Mouse (Mus musculus) right cerebral cortex, adult 2 months (tissue): ENCODE measurements around the gene Slamf9.

ENCODE experiments used
- DNase-seq, 2 experiments: peaks; one replicate each; pipeline ENCODE4 v3.0.0; 2021 to 2022; ENCODE audit warnings: low spot score in 2 of 2

Gene Slamf9

DNA sequence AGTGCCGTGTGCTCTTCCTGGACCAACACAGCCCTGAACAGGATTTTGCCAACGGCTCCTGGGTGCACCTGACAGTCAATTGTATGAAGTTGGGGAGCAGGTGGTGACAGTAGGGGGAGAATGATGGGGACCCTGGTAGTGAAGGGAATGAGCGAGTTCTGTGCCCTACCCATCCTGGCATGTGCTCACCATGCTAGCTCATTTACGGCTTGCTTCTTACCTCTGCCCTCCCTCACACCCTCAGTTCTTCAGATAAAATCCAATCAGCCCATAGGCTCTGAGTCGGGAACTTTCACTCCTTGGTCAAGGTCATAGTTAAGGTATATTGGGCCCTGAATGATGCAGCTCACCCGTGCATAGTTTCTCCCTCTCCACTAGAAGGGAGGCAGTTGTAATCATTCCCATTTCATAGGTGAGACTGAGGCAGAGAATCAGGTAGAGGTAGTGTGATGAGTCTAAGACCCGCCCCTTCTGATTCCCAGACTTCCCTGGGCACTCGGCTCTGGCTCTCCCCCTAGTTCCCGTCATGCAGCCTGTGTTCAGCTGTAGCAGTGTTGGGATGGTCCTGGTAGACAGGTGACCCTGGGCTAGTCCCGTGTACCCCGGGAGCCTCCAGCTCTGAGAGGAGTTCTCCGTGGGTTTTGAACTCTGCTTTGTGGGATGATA, 14.6 kb downstream of the Slamf9 start:
- DNase-seq, result no peak

DNA sequence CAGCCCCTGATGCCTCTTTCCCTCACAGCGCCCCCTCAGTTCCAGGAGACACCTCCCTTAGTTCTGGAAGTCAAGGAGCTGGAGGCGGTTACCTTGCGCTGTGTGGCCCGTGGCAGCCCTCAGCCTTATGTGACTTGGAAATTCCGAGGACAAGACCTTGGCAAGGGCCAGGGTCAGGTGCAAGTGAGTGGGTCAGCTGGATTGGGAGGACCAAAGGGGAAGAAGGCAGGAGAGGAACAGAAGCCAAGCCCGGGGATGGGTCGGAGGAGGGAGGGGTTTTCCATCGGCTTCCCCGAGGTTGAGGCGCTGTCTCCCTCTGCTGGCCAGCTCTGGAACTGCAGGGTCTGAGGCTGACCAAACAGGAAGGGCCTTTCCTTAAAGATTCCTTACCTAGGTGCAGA, 15.1 kb downstream of the Slamf9 start:
- DNase-seq, result peak; percentile 92 to 95

DNA sequence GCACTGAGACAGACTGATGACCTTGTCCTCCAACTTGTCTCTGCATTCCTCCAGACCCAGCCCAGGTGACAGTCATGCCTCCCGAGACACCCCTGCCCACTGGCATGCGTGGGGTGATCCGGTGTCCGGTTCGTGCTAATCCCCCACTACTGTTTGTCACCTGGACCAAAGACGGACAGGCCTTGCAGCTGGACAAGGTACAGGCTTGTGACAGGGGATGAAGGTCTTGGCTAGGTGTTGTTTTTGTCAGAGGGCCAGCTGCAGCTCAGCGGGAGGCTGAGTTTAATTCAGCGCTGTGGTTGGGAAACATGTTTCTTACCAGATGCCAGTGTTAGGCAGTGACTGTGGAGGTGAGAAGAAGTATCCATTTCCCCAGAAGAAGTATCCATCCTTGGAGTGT, 16.9 kb downstream of the Slamf9 start:
- no peak for DNase-seq

DNA sequence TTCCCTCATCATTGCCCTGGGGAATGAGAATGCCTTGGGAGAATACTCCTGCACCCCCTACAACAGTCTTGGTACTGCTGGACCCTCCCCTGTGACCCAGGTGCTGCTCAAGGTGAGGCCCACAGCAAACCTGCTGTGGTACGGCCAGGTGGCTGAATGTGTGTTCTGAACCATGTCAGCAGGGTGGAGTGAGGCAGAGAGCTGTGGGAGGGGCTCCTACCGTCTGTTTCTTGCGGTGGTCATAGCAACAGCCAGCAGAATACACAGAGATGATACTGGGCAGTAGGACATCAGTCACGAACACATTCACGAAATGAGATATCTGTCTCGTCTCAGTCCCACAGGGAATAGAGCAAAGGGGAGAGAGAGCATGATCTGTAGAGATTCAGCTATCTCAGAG, 18.4 kb downstream of the Slamf9 start:
- DNase-seq, result no peak

DNA sequence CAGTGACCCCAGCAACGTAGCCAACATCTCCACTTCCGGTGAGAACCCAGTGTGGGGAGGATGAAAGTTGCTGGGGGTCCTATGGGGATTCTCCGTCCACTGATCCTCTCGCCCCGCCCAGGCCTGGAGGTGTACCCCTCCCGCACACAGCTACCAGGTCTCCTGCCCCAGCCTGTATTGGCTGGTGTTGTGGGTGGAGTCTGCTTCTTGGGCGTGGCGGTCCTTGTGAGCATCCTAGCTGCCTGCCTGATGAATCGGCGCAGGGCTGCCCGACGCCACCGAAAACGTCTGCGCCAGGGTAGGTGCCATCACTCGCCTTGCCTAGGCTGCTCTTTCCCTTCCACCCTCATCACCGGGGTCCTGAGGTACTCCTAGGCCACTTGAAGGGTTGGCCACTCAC, 20.9 kb downstream of the Slamf9 start:
- DNase-seq, result no peak

DNA sequence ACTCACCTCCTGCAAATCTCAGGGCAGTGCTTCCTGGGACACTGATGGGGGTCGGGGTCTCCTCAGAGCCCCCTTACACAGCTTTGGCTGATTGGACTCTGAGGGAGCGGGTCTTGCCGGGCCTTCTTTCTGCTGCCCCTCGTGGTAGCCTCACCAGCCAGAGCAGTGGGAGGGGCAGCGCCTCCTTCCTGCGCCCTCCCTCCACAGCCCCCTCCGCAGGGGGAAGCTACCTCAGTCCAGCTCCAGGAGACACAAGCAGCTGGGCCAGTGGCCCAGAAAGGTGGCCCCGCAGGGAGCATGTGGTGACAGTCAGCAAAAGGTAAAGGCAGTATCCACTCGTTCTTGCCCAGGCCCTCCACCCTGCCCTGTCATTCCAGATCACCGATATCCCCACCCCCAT, 22.3 kb downstream of the Slamf9 start:
- no peak for DNase-seq

DNA sequence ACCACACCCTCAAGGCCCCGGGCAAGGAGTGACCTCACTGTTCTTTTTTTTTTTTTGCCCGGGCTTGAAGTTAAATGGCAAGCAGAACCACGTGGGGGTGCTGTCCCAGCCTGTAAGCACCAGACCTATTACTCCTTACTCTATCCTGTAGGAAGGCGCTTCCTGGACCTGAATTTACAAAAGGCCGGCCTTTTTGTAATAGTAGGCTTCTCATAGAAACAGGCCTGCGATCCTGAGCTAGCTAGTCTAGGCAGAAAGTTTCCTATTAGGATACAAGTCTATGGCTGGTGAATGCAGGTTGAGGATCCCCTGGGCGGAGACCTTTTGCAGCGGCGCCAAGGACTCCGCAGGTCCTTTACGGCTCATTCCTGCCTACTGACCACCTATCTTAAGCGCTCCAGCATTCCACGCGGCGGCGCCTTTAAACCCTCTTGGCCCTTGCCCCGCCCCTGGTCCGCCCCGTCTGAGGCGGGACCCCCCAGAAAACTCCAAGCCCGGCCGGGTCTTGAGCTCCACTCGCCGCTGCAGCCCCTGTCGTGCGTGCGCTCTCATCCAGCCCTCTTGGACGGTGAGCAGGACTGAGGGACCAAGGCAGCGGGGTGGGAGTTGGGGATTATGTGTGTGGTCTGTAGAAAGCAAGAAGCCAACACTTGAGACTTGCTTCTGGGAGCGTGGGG, 24.7 kb downstream of the Slamf9 start, which contains the start of gene Tagln2:
Gene Tagln2 (plus strand): TSS at position 283 of the 677 bp plus-strand sequence.
- DNase-seq, result no peak

DNA sequence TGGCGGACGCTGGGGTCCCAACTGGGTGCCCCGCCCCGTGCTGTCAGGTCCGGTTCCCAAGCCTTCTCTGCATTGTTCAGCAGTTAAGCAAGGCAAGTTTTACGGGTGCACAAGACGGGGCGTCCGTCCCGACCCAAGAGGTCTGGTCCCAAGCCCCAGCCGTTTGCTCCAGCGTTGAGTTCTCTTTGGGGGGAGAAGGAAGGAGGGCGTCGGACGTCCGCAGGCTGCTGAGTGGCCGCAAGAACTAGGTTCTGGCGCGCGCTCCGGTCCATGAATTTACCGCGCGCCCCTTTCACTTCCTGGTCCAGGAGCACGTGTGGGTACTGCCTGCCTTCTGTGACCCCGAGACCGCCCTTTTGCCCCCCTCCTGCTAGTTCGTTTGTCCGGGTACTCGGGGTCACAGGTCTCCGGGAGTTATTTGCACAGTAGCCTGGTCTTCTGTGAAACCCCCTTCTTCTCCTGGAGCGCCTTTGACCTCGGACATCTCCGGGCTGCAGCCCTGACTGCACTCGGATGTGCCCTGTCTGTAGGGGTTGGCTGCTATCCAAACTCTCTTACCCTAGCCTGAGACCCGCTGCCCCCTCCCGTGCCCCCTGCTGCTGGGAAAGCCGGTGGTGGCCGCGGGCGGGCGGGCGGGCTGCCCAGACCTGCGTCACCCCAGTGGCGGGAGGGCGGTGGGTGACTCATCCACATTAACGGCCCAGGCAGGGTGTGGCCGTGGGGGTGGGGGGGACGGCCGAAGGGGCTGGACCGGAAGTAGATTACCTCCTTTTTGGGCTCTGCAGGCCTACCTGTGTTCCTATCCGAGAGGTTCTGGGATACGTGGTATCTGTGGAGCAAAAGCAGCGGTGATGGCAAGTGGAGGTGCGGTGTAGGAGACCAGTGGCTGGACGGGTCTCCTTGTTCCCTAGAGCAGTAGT, 25.6 kb downstream of the Slamf9 start:
- no peak for DNase-seq

DNA sequence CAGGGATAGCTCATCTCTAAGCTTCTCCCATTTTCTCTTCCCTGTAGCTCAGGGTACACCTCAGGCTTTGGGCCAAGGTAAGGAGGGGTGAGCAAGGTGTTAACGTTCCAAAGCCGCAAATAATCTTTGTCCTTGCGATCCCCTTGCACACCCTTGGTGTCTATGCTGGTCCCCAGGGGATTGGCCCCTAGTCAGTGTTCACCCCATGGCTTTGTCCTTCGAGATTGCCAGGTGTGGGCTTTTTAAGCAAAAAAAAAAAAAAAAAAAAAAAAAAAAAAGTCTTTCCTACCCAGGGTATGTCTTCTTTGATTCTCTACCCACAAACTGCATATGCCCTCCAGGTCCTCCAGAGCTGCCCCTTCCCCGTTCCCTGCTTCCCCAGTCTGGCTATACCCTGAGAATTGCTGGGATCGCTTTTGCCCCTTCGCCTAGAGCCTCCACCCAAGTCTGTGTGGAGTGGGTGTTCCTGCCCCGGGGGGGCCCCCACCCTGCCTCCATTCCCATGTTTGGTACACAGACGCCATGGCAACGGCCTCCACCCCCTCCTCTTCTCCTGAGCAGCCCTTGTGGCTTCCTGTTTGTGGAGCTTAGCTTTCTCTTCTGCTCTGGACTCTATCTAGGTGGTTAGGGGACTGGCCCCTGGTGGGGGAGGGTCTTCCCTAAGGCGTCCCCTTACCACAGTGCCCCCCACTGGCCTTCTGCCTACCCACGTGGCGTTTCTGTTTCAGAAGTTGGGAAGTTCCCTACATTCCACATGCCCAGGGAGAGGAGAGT, 26.4 kb downstream of the Slamf9 start:
- no peak for DNase-seq

DNA sequence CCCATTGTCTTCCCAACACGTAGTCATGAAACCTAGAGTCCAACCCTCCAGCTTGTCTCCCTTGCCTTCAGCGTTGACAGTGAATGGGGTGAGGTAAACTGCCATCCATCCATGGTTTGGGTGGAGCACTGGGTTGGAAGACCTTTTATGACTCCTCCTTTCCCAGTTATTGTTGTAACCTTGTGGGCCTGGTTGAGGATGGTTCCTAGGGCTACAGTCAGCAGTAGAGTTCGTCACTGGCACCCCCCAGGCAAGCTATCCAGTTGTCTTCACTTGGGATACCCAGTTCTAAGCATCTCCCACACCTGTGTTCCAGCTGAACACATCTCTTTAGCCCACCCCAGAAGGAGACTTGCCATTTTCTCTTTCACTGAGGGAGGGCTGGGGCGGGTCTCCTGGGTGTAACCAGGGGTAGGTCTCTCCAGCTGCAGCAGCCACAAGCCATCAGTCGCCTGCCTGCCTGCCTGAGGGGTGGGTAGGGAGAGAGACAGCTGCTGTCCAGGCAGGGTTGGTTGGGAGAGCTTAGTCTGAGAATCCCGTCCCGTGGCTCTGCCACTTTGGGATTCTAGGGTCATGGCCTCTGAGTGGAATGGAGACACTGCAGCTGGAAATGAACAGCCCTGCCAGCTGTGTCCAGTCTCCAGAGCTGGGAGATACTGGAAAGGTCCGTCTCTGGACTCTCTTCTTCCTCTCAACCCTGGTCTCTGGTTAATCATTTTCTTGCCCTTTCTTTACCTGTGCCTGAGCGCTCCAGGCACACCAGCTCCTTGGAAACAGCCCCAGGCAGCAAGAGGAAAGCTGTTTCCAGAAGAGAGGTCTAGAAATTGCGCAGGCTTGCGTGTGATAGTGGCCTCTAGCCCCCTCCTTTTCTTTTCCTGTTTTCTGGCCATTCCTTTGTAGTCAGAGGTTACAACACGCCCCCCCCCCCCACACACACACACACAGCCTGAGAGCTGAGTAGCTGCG, 27.3 kb downstream of the Slamf9 start:
- DNase-seq, result no peak

DNA sequence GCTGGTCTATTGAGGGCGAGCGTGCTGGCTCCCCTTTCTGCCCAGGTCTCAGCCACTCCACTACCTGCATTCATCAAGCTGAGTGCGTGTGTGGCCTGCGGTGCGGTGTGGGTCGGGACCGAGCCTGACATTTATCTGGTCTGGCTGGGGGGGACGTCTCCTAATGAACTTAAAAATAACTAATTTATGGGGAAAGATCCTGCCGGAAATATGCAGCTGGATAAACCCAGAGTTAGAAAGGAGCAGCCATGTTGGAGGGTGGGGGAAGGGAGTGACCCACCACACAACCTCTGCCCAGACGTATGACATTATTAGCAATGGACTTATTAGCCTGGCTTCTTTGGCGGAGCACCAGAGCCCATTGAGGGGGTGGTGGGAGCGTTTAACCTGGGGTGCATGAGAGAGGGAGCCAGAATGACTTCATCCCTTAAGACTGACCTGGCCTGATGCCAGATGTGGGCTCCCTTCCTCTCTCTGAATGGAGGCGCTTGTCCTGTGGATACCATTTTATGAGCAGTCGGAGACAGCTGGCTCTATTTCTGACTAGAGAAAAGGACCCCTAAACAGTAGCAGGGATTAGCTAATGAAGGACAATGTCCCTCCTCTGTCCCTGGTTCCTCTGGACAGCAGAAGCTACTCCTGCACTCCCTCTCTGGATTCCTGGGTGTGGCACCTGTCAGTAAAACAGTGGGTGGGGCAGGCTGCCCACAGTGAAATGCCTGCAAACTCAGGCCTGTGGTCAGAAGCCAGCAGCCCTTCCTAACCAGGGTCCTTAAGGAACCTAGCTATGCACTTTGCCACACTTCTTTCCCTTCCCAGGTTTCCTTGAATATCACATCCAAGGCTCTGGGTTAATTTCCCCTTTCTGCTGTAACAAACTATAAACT, 28.2 kb downstream of the Slamf9 start:
- no peak for DNase-seq

DNA sequence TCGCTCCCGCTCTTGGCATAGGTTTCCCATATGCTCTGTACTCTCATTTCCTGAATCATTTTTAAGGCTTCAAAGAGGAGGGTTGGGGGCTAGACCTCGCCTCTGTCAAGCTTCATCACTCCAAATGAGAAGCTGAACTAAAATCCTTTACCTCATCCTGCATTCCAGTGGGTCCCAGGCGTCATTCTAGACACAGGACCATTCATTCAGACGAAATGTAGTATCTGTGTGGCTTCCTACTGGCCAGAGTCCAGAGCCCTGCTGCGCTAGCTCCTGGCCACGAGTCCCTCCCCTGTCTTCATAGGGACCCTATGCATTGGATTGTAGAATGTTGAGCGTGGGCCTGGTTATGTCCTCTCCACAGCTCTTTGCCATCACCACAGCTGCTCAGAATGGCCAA, 29.6 kb downstream of the Slamf9 start:
- no peak for DNase-seq

DNA sequence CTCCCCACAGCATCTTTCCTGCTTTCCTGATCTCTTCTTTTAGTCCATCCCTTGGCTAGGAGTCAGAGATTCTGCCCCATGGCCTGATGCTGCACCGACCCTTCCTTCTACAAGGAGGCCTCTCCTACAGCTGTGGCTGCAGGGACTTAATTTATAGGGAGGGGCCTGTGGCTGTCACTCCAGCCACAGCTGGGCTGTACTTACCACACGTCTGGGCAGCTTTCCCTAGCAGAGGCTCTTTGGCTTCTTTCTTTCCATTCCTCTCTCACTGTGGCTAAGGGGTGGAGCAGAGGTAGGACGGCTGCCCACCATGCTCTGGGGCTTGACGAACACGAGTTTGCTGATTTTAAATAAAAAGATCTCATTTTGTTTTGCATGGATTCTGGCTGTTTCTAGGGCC, 31.8 kb downstream of the Slamf9 start:
- DNase-seq, result no peak

DNA sequence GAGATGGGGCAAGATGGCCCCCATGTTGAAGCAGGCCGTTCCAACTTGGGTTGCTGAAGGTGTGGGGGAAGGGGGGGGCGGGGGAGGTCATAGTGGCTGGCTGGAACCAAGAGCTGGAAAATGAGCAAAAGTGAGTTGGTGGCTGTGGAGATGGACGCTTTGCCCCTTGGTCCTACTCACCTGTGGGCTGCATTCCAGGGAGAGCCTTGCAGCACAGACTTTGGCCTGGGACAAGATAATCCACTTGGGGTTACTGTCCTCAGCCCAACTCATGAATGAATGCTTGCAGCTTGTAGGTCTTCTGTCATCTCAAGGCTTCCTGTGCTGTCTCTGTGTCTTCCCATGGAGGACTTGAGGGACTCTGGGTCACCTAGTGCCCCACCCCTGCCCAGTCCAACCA, 32.5 kb downstream of the Slamf9 start:
- DNase-seq, result no peak

DNA sequence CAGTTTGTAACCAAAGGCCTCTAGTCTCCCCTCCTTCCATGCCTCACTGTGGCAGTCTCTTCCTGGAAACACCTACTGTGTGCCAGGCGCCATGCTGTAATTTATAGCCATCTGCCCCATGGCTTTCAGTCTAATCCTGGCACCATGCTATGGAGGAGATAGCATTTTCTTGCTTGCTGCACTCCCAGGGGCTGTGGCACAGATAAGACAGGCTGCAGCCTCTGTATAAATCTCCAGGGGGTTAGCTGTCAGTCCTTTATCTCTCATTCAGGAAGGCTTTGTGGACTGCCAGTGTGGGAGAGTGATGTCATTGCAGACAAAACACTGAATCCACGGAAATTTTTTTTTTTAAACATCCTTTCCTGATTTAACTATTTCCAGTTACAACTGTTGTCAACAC, 33.0 kb downstream of the Slamf9 start:
- no peak for DNase-seq

DNA sequence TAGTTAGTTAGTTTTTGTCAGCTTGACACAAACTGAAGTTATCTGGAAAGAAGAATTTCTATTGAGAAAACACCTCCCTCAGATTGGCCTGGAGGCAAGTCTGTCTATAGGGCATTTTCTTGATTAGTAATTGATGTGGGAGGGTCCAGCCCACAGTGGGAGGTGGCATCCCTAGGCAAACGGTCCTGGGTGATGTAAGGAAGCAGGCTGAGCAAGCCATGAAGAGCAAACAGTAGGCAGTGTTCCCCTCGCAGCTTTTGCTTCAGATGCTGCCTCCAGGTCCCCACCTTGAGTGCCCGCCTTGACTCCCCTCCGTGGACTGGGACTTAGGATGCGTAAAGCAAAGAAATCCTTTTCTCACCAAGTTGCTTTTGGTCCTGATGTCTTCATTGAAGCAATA, 34.1 kb downstream of the Slamf9 start:
- no peak for DNase-seq

DNA sequence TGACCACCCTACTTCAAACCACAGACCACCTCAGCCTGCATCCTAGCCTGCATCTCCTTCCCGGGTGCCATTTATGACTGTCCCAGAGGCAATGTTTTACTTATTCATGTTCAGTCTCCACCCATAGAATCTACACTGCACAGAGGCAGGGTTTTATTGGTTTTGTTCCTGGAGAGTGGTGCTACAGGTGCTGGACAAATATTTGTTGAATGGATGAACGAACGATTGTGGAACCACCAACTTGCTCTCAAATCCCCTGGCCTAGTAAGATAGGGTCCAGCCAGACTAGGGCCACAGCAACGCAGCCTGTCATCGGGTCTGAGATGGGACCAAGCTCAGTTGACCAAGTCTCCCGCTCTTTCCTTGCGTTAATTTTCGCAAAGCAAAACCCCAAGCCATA, 34.8 kb downstream of the Slamf9 start:
- DNase-seq, result no peak

DNA sequence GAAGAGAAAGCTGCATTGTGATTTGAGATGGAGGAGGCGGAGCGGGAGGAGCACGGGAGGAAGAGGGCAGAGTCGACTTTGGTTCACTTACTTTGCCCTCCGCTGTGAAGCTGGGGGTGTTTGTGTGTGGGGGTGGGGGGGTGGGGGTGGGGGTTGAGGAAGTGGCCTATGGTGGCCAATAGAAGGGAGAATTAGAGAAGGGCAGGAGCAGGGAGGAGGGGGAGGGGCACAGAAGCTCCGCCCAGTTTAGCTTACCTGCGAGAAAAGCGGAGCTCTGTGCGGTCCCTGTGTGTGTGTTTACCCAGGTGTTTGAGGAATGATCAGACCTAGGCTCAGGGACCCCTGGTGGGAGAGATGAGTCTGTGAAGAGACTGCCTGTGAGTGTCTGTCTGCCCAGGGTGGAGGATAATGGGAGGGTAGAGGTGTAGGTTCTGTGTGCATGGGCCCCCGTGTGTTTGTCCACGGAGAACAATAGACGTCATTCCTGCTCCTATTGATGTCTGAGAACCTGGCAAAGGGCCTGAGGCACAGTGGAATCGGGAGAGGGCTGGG, 35.3 kb downstream of the Slamf9 start:
- DNase-seq, result no peak

DNA sequence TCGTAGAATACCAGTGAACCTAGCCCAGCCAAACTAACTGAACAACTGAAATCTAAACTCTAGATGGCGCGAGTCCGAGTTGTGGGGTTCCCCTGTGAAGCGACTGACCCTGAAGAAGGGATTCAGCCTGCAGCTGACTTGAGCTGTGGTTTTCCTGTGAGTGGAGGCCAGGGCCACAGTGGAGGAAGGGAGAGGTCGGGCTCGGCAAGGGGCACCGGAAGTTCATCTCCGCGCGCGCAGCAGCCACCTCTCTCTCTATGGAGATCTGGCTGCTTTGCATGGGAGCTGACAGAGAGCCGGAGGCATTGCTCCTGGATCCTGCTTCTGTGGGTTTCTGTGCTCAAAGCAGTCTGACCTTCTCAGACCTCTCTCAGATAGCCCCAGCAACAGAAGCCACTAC, 37.8 kb downstream of the Slamf9 start:
- no peak for DNase-seq
